Mouse (Mus musculus): ENCODE measurements at regions not wholly inside any gene's neighbourhood (a gene's known extent, or its start where the extent isn't known, plus 50 kb on each side); places are given as distances from the start of the nearest gene placed in this dataset.

DNA sequence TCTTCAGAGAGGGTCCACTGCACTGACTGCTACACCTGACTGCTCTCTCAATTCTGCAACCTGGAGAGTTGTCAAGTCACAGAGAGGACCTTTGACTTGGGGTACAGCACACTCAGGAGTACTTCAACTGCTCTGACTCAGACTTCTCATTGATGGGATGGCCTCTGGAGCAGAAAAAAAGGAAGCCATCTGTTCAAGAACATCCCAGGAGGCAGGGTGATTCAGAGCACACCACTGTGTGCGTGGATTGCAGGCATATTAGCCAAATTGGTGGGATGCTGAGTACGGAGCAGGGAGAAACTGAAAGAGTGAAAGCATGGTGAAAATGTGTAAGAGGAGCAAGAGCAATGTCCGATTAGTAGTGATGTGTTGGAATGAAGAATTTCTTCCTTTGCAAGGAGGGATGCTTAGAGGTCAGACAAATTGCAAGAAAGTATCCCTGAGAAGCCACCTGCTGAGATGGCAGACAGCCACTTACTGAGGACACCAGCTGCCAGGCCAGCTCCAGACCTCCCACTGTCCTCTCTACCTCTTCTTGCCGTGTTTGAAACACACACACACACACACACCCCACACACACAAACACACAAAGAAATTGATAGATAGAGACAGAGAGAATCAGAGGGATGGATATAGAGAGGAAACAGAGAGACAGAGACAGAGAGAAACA is 119.2 kb upstream of the Slco3a1 start:
- no peaks in the 10 kb centered on the region for H3K36me3 ChIP-seq (ENCODE audit: control insufficient read depth, insufficient read depth, low read length, poor library complexity, severe bottlenecking)
- H3K27me3 ChIP-seq (ENCODE audit: control insufficient read depth, insufficient read depth, low read length, poor library complexity, severe bottlenecking), result no peaks in the 10 kb centered on the region
- no peak for TF ChIP-seq EP300 (IDR thresholded peaks at IDR 0.05; ENCODE audit: insufficient read depth, low read depth, low read length)
- TF ChIP-seq CTCF (IDR thresholded peaks at IDR 0.05; ENCODE audit: low read depth, low read length), result no peak
- no peak for TF ChIP-seq POLR2A (IDR thresholded peaks at IDR 0.05; ENCODE audit: insufficient read depth, low read length)
- H3K4me1 ChIP-seq (ENCODE audit: control insufficient read depth, insufficient read depth, low read length), result no peaks in the 10 kb centered on the region
- no peak overlapping the region for H3K4me3 ChIP-seq (ENCODE audit: low read depth, low read length)
- no peaks in the 10 kb centered on the region for H3K9me3 ChIP-seq (replicated peaks; ENCODE audit: control insufficient read depth, insufficient read depth, low read length, poor library complexity, severe bottlenecking)
- H3K27ac ChIP-seq (ENCODE audit: insufficient read depth, low read length), result no peak overlapping the region
- H3K9ac ChIP-seq (ENCODE audit: low read depth, poor library complexity, severe bottlenecking), result no peak overlapping the region

DNA sequence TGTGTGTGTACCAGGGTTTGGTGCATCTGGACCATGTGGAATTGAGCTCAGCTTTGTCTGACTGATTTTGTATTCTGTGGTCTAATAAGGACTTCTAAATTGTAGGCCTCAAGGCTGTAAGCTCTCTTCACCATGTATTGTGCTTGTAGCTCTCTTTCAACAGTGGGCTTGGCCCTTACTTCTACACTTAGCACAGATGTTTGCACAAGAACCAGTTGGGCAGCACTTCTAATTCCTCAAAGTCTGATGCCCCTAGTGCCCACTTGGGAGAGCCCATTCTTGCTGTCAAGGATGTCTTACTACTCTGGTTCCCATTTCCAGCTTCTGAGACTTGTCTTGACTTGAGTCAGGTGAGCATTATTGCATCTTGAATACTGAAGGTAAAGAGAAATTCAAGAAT is 114.5 kb upstream of the Slco3a1 start:
- H3K36me3 ChIP-seq (ENCODE audit: control insufficient read depth, insufficient read depth, low read length, poor library complexity, severe bottlenecking), result no peaks in the 10 kb centered on the region
- no peak overlapping the region for H3K4me3 ChIP-seq (ENCODE audit: low read depth, low read length)
- H3K9me3 ChIP-seq (replicated peaks; ENCODE audit: control insufficient read depth, insufficient read depth, low read length, poor library complexity, severe bottlenecking), result no peaks in the 10 kb centered on the region
- H3K9ac ChIP-seq (ENCODE audit: low read depth, poor library complexity, severe bottlenecking), result no peak overlapping the region
- no peaks in the 10 kb centered on the region for H3K4me1 ChIP-seq (ENCODE audit: control insufficient read depth, insufficient read depth, low read length)
- H3K27ac ChIP-seq (ENCODE audit: insufficient read depth, low read length), result no peak overlapping the region
- no peaks in the 10 kb centered on the region for H3K27me3 ChIP-seq (ENCODE audit: control insufficient read depth, insufficient read depth, low read length, poor library complexity, severe bottlenecking)
- TF ChIP-seq CTCF (IDR thresholded peaks at IDR 0.05; ENCODE audit: low read depth, low read length) (no peak), EP300 (IDR thresholded peaks at IDR 0.05; ENCODE audit: insufficient read depth, low read depth, low read length) (no peak), POLR2A (IDR thresholded peaks at IDR 0.05; ENCODE audit: insufficient read depth, low read length) (no peak)

DNA sequence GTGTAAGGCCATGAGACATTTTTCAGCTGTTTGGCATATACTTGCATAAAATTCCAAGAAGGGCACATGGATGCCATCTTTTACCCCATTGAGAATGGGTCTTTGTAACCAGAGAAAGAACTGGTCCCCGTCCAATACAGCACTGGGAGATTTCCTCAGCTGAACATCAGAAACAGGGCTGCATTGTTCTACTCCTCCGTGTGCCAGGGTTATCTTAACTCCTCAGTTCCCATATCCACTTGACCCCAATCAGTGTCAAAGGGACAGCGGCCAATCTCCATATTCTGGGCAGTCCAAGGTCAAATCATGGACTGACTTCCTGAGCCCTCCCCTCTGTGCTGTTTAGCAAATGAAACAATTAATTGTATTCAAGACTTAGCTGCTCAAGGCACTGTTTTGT is 112.5 kb upstream of the Slco3a1 start:
- TF ChIP-seq EP300 (IDR thresholded peaks at IDR 0.05; ENCODE audit: insufficient read depth, low read depth, low read length) (no peak), POLR2A (IDR thresholded peaks at IDR 0.05; ENCODE audit: insufficient read depth, low read length) (no peak), CTCF (IDR thresholded peaks at IDR 0.05; ENCODE audit: low read depth, low read length) (no peak)
- no peak overlapping the region for H3K27ac ChIP-seq (ENCODE audit: insufficient read depth, low read length)
- H3K4me3 ChIP-seq (ENCODE audit: low read depth, low read length), result no peak overlapping the region
- no peaks in the 10 kb centered on the region for H3K27me3 ChIP-seq (ENCODE audit: control insufficient read depth, insufficient read depth, low read length, poor library complexity, severe bottlenecking)
- H3K36me3 ChIP-seq (ENCODE audit: control insufficient read depth, insufficient read depth, low read length, poor library complexity, severe bottlenecking), result no peaks in the 10 kb centered on the region
- no peaks in the 10 kb centered on the region for H3K9me3 ChIP-seq (replicated peaks; ENCODE audit: control insufficient read depth, insufficient read depth, low read length, poor library complexity, severe bottlenecking)
- H3K4me1 ChIP-seq (ENCODE audit: control insufficient read depth, insufficient read depth, low read length), result no peaks in the 10 kb centered on the region
- no peak overlapping the region for H3K9ac ChIP-seq (ENCODE audit: low read depth, poor library complexity, severe bottlenecking)

DNA sequence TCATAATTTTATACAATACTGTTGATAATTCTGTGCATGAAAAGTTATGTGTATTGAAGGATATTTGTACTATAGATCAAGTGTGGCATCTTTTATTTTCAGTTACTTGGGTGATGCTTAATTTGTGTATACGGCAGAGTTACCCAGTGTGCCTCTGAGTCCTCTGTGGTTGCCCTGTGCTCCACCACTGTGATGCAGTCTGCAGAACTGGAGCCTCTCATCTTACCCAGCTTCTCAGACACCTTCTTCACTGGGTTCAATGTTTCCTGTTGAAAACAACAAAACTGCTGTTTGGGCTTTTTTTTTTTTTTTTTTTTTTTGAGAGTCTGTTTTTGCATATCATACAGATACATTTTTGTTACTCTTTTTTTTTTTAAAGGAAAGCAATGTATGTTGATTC is 109.2 kb upstream of the Slco3a1 start:
- Histone ChIP-seq H3K4me3 (ENCODE audit: low read depth, low read length) (no peak overlapping the region), H3K9me3 (replicated peaks; ENCODE audit: control insufficient read depth, insufficient read depth, low read length, poor library complexity, severe bottlenecking) (no peaks in the 10 kb centered on the region), H3K27ac (ENCODE audit: insufficient read depth, low read length) (no peak overlapping the region), H3K4me1 (ENCODE audit: control insufficient read depth, insufficient read depth, low read length) (no peaks in the 10 kb centered on the region), H3K27me3 (ENCODE audit: control insufficient read depth, insufficient read depth, low read length, poor library complexity, severe bottlenecking) (no peaks in the 10 kb centered on the region), H3K36me3 (ENCODE audit: control insufficient read depth, insufficient read depth, low read length, poor library complexity, severe bottlenecking) (no peaks in the 10 kb centered on the region), H3K9ac (ENCODE audit: low read depth, poor library complexity, severe bottlenecking) (no peak overlapping the region)
- TF ChIP-seq CTCF (IDR thresholded peaks at IDR 0.05; ENCODE audit: low read depth, low read length) (no peak), POLR2A (IDR thresholded peaks at IDR 0.05; ENCODE audit: insufficient read depth, low read length) (no peak), EP300 (IDR thresholded peaks at IDR 0.05; ENCODE audit: insufficient read depth, low read depth, low read length) (no peak)

DNA sequence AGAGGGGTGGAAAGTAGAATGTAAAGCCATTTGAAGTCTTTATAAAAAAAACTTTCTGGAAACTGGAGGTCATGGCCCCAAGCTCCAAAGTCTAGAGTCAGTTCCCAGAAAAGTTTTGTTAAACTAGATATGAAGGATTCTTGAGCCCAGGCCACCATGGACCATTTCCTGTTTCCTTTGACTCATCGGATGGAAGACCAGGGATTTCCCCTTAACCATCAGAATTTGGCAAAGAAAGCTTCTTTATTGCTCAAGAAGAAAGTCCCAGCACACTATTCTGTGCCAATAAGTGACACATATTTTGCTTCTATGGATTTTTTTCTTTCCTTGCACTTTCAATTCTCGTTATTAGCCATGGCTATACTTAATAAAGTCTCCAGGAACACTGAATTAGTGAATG is 92.7 kb upstream of the Slco3a1 start:
- Histone ChIP-seq H3K4me3 (ENCODE audit: low read depth, low read length) (no peak overlapping the region), H3K9ac (ENCODE audit: low read depth, poor library complexity, severe bottlenecking) (no peak overlapping the region), H3K36me3 (ENCODE audit: control insufficient read depth, insufficient read depth, low read length, poor library complexity, severe bottlenecking) (no peaks in the 10 kb centered on the region), H3K9me3 (replicated peaks; ENCODE audit: control insufficient read depth, insufficient read depth, low read length, poor library complexity, severe bottlenecking) (no peaks in the 10 kb centered on the region), H3K4me1 (ENCODE audit: control insufficient read depth, insufficient read depth, low read length) (no peaks in the 10 kb centered on the region), H3K27ac (ENCODE audit: insufficient read depth, low read length) (no peak overlapping the region), H3K27me3 (ENCODE audit: control insufficient read depth, insufficient read depth, low read length, poor library complexity, severe bottlenecking) (no peaks in the 10 kb centered on the region)
- TF ChIP-seq EP300 (IDR thresholded peaks at IDR 0.05; ENCODE audit: insufficient read depth, low read depth, low read length), result no peak
- TF ChIP-seq CTCF (IDR thresholded peaks at IDR 0.05; ENCODE audit: low read depth, low read length), result no peak

DNA sequence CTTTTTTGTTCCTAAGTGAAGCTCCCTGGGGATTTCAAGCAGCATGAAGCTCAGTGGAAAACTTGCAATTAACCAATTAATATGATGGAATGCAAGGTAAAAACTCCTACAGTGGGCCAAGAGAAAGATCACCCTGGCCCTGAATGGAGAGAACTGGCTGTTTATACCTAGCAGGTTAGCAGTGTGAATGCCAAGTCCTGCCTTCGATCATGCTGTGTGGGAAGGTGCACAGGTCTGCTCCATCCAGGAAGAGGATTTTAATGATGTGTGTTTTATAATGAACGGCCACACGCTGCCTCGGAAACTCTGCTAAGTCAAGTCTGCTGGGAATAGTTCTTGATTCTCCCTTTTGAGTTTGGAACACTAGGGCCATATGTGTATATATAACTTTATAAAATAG is 85.6 kb upstream of the Slco3a1 start:
- no peak overlapping the region for H3K27ac ChIP-seq (ENCODE audit: insufficient read depth, low read length)
- H3K4me3 ChIP-seq (ENCODE audit: low read depth, low read length), result no peak overlapping the region
- TF ChIP-seq CTCF (IDR thresholded peaks at IDR 0.05; ENCODE audit: low read depth, low read length) (no peak), POLR2A (IDR thresholded peaks at IDR 0.05; ENCODE audit: insufficient read depth, low read length) (no peak), EP300 (IDR thresholded peaks at IDR 0.05; ENCODE audit: insufficient read depth, low read depth, low read length) (no peak)
- H3K36me3 ChIP-seq (ENCODE audit: control insufficient read depth, insufficient read depth, low read length, poor library complexity, severe bottlenecking), result no peaks in the 10 kb centered on the region
- no peaks in the 10 kb centered on the region for H3K4me1 ChIP-seq (ENCODE audit: control insufficient read depth, insufficient read depth, low read length)
- no peak overlapping the region for H3K9ac ChIP-seq (ENCODE audit: low read depth, poor library complexity, severe bottlenecking)
- H3K9me3 ChIP-seq (replicated peaks; ENCODE audit: control insufficient read depth, insufficient read depth, low read length, poor library complexity, severe bottlenecking), result no peaks in the 10 kb centered on the region
- no peaks in the 10 kb centered on the region for H3K27me3 ChIP-seq (ENCODE audit: control insufficient read depth, insufficient read depth, low read length, poor library complexity, severe bottlenecking)

Measured in ES-Bruce4 (cell line).